Mouse (Mus musculus): ENCODE results near the gene Rreb1. TPM values are rescaled to one million over a fixed set of nuclear protein-coding genes. Genes with fewer than 3 reads are reported as not detected.

Gene Rreb1
- polyA plus RNA-seq, 1 experiment = 11.9 TPM

- no peak for DNase-seq (ENCODE audit: low spot score)
Observed at GRCm38 (mm10) chr13:37853441-37853840, 75.2 kb downstream of the Rreb1 start.

- no peak for DNase-seq (ENCODE audit: low spot score)
Observed at GRCm38 (mm10) chr13:37854031-37854431, 75.8 kb downstream of the Rreb1 start.

GRCm38 (mm10) chr13:37854455-37855220, 76.4 kb downstream of the Rreb1 start:
- DNase-seq (ENCODE audit: low spot score) = no peak

- no peak for DNase-seq (ENCODE audit: low spot score)
Observed at GRCm38 (mm10) chr13:37855221-37855757, 77.1 kb downstream of the Rreb1 start.

- no peak for DNase-seq (ENCODE audit: low spot score)
Observed at GRCm38 (mm10) chr13:37855765-37856164, 77.6 kb downstream of the Rreb1 start.

- DNase-seq (ENCODE audit: low spot score) = no peak
Observed at GRCm38 (mm10) chr13:37856537-37856936, 78.3 kb downstream of the Rreb1 start.

- DNase-seq (ENCODE audit: low spot score) = peak; percentile 93
Observed at GRCm38 (mm10) chr13:37857284-37858065, 79.3 kb downstream of the Rreb1 start.

GRCm38 (mm10) chr13:37858066-37858501, 79.9 kb downstream of the Rreb1 start:
- DNase-seq (ENCODE audit: low spot score) = no peak

GRCm38 (mm10) chr13:37858508-37858907, 80.3 kb downstream of the Rreb1 start:
- DNase-seq (ENCODE audit: low spot score) = no peak

- DNase-seq (ENCODE audit: low spot score) = no peak
Observed at GRCm38 (mm10) chr13:37859782-37860181, 81.6 kb downstream of the Rreb1 start.

GRCm38 (mm10) chr13:37860204-37860603, 82.0 kb downstream of the Rreb1 start:
- DNase-seq (ENCODE audit: low spot score) = no peak

- DNase-seq (ENCODE audit: low spot score) = no peak
Observed at GRCm38 (mm10) chr13:37860789-37861188, 82.6 kb downstream of the Rreb1 start.

- DNase-seq (ENCODE audit: low spot score) = no peak
Observed at GRCm38 (mm10) chr13:37862492-37862891, 84.3 kb downstream of the Rreb1 start.

GRCm38 (mm10) chr13:37863643-37864042, 85.4 kb downstream of the Rreb1 start:
- DNase-seq (ENCODE audit: low spot score) = no peak

- DNase-seq (ENCODE audit: low spot score) = no peak
Observed at GRCm38 (mm10) chr13:37864697-37865096, 86.5 kb downstream of the Rreb1 start.

GRCm38 (mm10) chr13:37866296-37866695, 88.1 kb downstream of the Rreb1 start:
- DNase-seq (ENCODE audit: low spot score) = no peak

- no peak for DNase-seq (ENCODE audit: low spot score)
Observed at GRCm38 (mm10) chr13:37866846-37867245, 88.6 kb downstream of the Rreb1 start.

GRCm38 (mm10) chr13:37870118-37870908, 92.1 kb downstream of the Rreb1 start:
- no peak for DNase-seq (ENCODE audit: low spot score)

- no peak for DNase-seq (ENCODE audit: low spot score)
Observed at GRCm38 (mm10) chr13:37872142-37872835, 94.1 kb downstream of the Rreb1 start.

- no peak for DNase-seq (ENCODE audit: low spot score)
Observed at GRCm38 (mm10) chr13:37873125-37873891, 95.1 kb downstream of the Rreb1 start.

All from urinary bladder, adult 2 months (tissue).